Mouse (Mus musculus) ES-Bruce4 (cell line): ENCODE results near the gene Henmt1.
A peak's percentile ranks its signal among the peaks of the same experiment; 100 is the strongest.

Experiments
- CTCF ChIP-seq: IDR thresholded peaks from one replicate; pipeline ENCODE4 v1.8.1; 2011; ENCODE audit warnings: low read depth, low read length
- POLR2A ChIP-seq: IDR thresholded peaks from one replicate; pipeline ENCODE4 v1.8.1; 2011; ENCODE audit warnings: low read length; ENCODE audit not compliant: insufficient read depth

DNA sequence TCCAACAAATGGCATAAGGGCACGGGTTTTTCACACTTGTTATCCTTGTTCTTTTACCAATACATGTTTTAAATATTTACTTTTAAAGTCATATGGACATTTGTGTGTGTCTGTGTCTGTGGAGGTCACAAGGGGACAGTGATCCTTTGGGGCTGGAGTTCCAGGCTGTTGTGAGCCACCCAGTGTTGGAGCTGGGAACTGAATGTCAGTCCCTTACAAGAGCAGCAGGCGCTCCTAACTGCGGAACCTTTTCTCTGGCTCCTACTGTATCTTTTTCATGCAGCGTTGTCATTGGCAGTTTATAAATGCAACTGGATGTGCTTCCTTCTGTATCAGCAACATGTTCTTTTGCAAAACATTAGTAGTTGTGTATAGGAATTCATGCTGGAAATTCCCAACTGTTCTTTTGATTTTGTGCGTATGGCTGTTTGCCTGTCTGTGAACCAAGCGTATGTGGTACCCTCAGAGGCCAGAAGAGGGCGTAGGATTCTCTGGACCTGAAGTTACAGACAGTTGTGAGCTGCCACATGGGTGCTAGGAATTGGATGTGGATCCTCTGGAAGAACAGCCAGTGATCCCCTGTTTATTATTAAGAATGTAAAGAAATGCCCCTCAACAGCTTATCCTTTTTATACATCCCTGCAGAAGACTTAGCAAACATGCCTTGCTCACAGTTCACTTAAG is 24.8 kb downstream of the Henmt1 start:
- TF ChIP-seq CTCF (peak; percentile 45), POLR2A (no peak)
